Mouse (Mus musculus) telencephalon, adult 2 months (tissue): ENCODE measurements around the gene Gm16867.
"Not testable (repeated sequence)": the region's sequence is repeated elsewhere in the genome, so short reads cannot be mapped to it uniquely, and the experiment has no call there.

Source experiments
- DNase-seq: peaks from one replicate; pipeline ENCODE4 v3.0.0-alpha.2; 2011; ENCODE audit warnings: low read depth, low spot score

The Gm16867 gene

GRCm38 (mm10) chr14:69503174-69503573 lies at the start of gene Gm16867:
Gene Gm16867 (minus strand): TSS chr14:69503362.
- not testable (repeated sequence) for DNase-seq

- not testable (repeated sequence) for DNase-seq
These were observed 44.1 kb upstream of the Gm16867 start for GRCm38 (mm10) chr14:69547310-69547709.

- not testable (repeated sequence) for DNase-seq
These were observed 41.9 kb upstream of the Gm16867 start for GRCm38 (mm10) chr14:69545052-69545451.

GRCm38 (mm10) chr14:69544033-69544432 lies 40.9 kb upstream of the Gm16867 start:
- DNase-seq, result not testable (repeated sequence)

GRCm38 (mm10) chr14:69542695-69543094 lies 39.5 kb upstream of the Gm16867 start:
- not testable (repeated sequence) for DNase-seq

- not testable (repeated sequence) for DNase-seq
These were observed 37.0 kb upstream of the Gm16867 start for GRCm38 (mm10) chr14:69540113-69540512.

GRCm38 (mm10) chr14:69536539-69536938 lies 33.4 kb upstream of the Gm16867 start:
- DNase-seq, result not testable (repeated sequence)

GRCm38 (mm10) chr14:69526202-69526601 lies 23.0 kb upstream of the Gm16867 start:
- not testable (repeated sequence) for DNase-seq

GRCm38 (mm10) chr14:69523001-69523400 lies 19.8 kb upstream of the Gm16867 start:
- not testable (repeated sequence) for DNase-seq

- DNase-seq, result not testable (repeated sequence)
These were observed 17.6 kb upstream of the Gm16867 start for GRCm38 (mm10) chr14:69520810-69521209.

- DNase-seq, result not testable (repeated sequence)
These were observed 9.3 kb upstream of the Gm16867 start, which contains the start of gene Gm27179 for GRCm38 (mm10) chr14:69512449-69512848. Gene Gm27179 (minus strand): TSS chr14:69512549.

- not testable (repeated sequence) for DNase-seq
These were observed 3.8 kb upstream of the Gm16867 start for GRCm38 (mm10) chr14:69507000-69507399.

GRCm38 (mm10) chr14:69502440-69503150 lies 567 bp downstream of the Gm16867 start:
- DNase-seq, result not testable (repeated sequence)

GRCm38 (mm10) chr14:69496259-69496658 lies 6.9 kb downstream of the Gm16867 start:
- not testable (repeated sequence) for DNase-seq

GRCm38 (mm10) chr14:69494946-69495345 lies 8.2 kb downstream of the Gm16867 start:
- not testable (repeated sequence) for DNase-seq

GRCm38 (mm10) chr14:69494522-69494921 lies 8.6 kb downstream of the Gm16867 start:
- DNase-seq, result not testable (repeated sequence)

- not testable (repeated sequence) for DNase-seq
These were observed 15.2 kb downstream of the Gm16867 start for GRCm38 (mm10) chr14:69488001-69488400.

- not testable (repeated sequence) for DNase-seq
These were observed 17.6 kb downstream of the Gm16867 start for GRCm38 (mm10) chr14:69485466-69486135.

GRCm38 (mm10) chr14:69473941-69474646 lies 29.1 kb downstream of the Gm16867 start:
- not testable (repeated sequence) for DNase-seq

GRCm38 (mm10) chr14:69473322-69473721 lies 29.8 kb downstream of the Gm16867 start:
- DNase-seq, result not testable (repeated sequence)

GRCm38 (mm10) chr14:69470122-69470708 lies 32.9 kb downstream of the Gm16867 start:
- DNase-seq, result not testable (repeated sequence)
